Mouse (Mus musculus) ovary, adult 18-20 months (tissue): ENCODE measurements around the gene Padi2.

ENCODE experiments used
- DNase-seq: peaks from one replicate; pipeline ENCODE4 v3.0.0; 2022; ENCODE audit warnings: low spot score, mixed read lengths

The Padi2 gene

GRCm38 (mm10) chr4:140959715-140960479 lies 53.8 kb downstream of the Padi2 start:
- DNase-seq, result no peak

GRCm38 (mm10) chr4:140960781-140961466 lies 54.8 kb downstream of the Padi2 start, which contains the start of gene Sdhb:
Sdhb (plus strand) TSS chr4:140961203.
- DNase-seq, result peak; percentile 98

- DNase-seq, result no peak
Observed at GRCm38 (mm10) chr4:140961467-140962206, 55.5 kb downstream of the Padi2 start.

GRCm38 (mm10) chr4:140962207-140962909 lies 56.2 kb downstream of the Padi2 start:
- DNase-seq, result no peak

GRCm38 (mm10) chr4:140962950-140963349 lies 56.8 kb downstream of the Padi2 start:
- peak; percentile 80 for DNase-seq

GRCm38 (mm10) chr4:140963941-140964597 lies 57.9 kb downstream of the Padi2 start:
- DNase-seq, result no peak

GRCm38 (mm10) chr4:140964620-140965019 lies 58.5 kb downstream of the Padi2 start:
- DNase-seq, result peak; percentile 70

- DNase-seq, result no peak
Observed at GRCm38 (mm10) chr4:140967386-140968159, 61.4 kb downstream of the Padi2 start.

- no peak for DNase-seq
Observed at GRCm38 (mm10) chr4:140971691-140972090, 65.5 kb downstream of the Padi2 start.

GRCm38 (mm10) chr4:140974408-140974807 lies 68.3 kb downstream of the Padi2 start:
- no peak for DNase-seq

- DNase-seq, result no peak
Observed at GRCm38 (mm10) chr4:140975356-140975755, 69.2 kb downstream of the Padi2 start.

GRCm38 (mm10) chr4:140977278-140977677 lies 71.1 kb downstream of the Padi2 start:
- no peak for DNase-seq

- DNase-seq, result peak; percentile 76
Observed at GRCm38 (mm10) chr4:140977886-140978692, 71.9 kb downstream of the Padi2 start.

GRCm38 (mm10) chr4:140981605-140982004 lies 75.5 kb downstream of the Padi2 start:
- no peak for DNase-seq

- DNase-seq, result no peak
Observed at GRCm38 (mm10) chr4:140982808-140983207, 76.7 kb downstream of the Padi2 start.

- peak; percentile 48 for DNase-seq
Observed at GRCm38 (mm10) chr4:140983442-140983841, 77.3 kb downstream of the Padi2 start.

- no peak for DNase-seq
Observed at GRCm38 (mm10) chr4:140984544-140984943, 78.4 kb downstream of the Padi2 start.

GRCm38 (mm10) chr4:140986024-140986710 lies 80.0 kb downstream of the Padi2 start:
- DNase-seq, result no peak

- peak; percentile 83 for DNase-seq
Observed at GRCm38 (mm10) chr4:140986711-140987395, 80.7 kb downstream of the Padi2 start, which contains the start of gene Atp13a2. Atp13a2 (plus strand) TSS chr4:140986873.
